Mouse (Mus musculus) embryonic stem cell, embryonic (primary cell): ENCODE results near the gene Prpf4.

Source experiments
- CTCF ChIA-PET, 4 experiments: fragments of 300-600 bp in 2 of 4; fragments of 350-600 bp in 2 of 4; sonication (Branson Sonifier 250); formaldehyde crosslinking; loops; one replicate each; lab custom pipeline; 2022; ENCODE audit warnings: inconsistent platforms in 2 of 4; lab: Charles Lee
- POLR2A ChIA-PET, 4 experiments: fragments of 300-600 bp in 2 of 4; fragments of 350-600 bp in 2 of 4; sonication (Branson Sonifier 250); formaldehyde crosslinking; loops; one replicate each; lab custom pipeline; 2022; ENCODE audit warnings: antibody characterized with exemption in 4 of 4, inconsistent platforms in 1 of 4; lab: Charles Lee

The Prpf4 gene

GRCm38 (mm10) chr4:62440986-62441385, 32.4 kb downstream of the Prpf4 start:
- ChIA-PET POLR2A (interaction anchor here in 2 of 4 experiments (0.6 to 1.5 kb wide), 2 partner anchors 22 to 81 kb away, joined by 4 to 11 read pairs; partner anchors contain the start of genes Fkbp15 (in 1 of the 2) and Slc31a1 (in 1 of the 2)), CTCF (interaction anchor here in 1 of 4 experiments (1.0 kb wide), 1 partner anchor 14 kb away, joined by 3 read pairs; no protein-coding TSS in a partner anchor)

GRCm38 (mm10) chr4:62454995-62455394, 46.4 kb downstream of the Prpf4 start:
- ChIA-PET CTCF (interaction anchor here (0.6 to 2.4 kb wide), 25 partner anchors 9 to 453 kb away, joined by 3 to 10 read pairs (median 3); partner anchors contain the start of genes Cdc26 (in 1 of the 4), Hdhd3 (in 1 of the 4), Prpf4 (in 1 of the 4) and Rnf183 (in 1 of the 4)), POLR2A (interaction anchor here in 2 of 4 experiments (0.6 to 1.2 kb wide), 4 partner anchors 19 to 95 kb away, joined by 3 to 4 read pairs (median 3); partner anchors contain the start of genes Fkbp15 (in 1 of the 2) and Rnf183 (in 1 of the 2))

GRCm38 (mm10) chr4:62459081-62459480, 50.5 kb downstream of the Prpf4 start:
- ChIA-PET POLR2A (interaction anchor here in 2 of 4 experiments (0.5 to 1.8 kb wide), 4 partner anchors 33 to 215 kb away, joined by 3 to 4 read pairs (median 3); no protein-coding TSS in a partner anchor), CTCF (interaction anchor here in 1 of 4 experiments (0.6 kb wide), 1 partner anchor 195 kb away, joined by 3 read pairs; no protein-coding TSS in a partner anchor)

- CTCF ChIA-PET = no interaction called here
- POLR2A ChIA-PET = interaction anchor here in 2 of 4 experiments (0.6 to 1.8 kb wide), 4 partner anchors 34 to 112 kb away, joined by 3 to 4 read pairs (median 4); partner anchors contain the start of genes Fkbp15 (in 1 of the 2) and Slc31a1 (in 1 of the 2)
Observed at GRCm38 (mm10) chr4:62460348-62460747, 51.8 kb downstream of the Prpf4 start.

GRCm38 (mm10) chr4:62463124-62463523, 54.5 kb downstream of the Prpf4 start:
- POLR2A ChIA-PET = interaction anchor here in 1 of 4 experiments (0.7 to 1.1 kb wide), 2 partner anchors 22 to 54 kb away, joined by 3 to 4 read pairs; partner anchors contain the start of gene Prpf4

GRCm38 (mm10) chr4:62468158-62468557, 59.6 kb downstream of the Prpf4 start:
- ChIA-PET CTCF (interaction anchor here in 3 of 4 experiments (0.6 to 2.4 kb wide), 15 partner anchors 11 to 296 kb away, joined by 3 to 8 read pairs (median 3); partner anchors contain the start of genes 4933430I17Rik (in 1 of the 3), Bspry (in 1 of the 3), Fkbp15 (in 1 of the 3) and Pole3 (in 1 of the 3)), POLR2A (interaction anchor here in 3 of 4 experiments (0.6 to 1.9 kb wide), 6 partner anchors 12 to 70 kb away, joined by 3 to 6 read pairs (median 3); partner anchors contain the start of genes Bspry (in 1 of the 3), Cdc26 (in 1 of the 3) and Prpf4 (in 1 of the 3))

More at GRCm38 (mm10) chr4:62463124-62463523, 54.5 kb downstream of the Prpf4 start:
- CTCF ChIA-PET = no interaction called here

- CTCF ChIA-PET = interaction anchor here in 2 of 4 experiments (0.5 to 1.5 kb wide), 2 partner anchors 9 to 310 kb away, joined by 3 to 5 read pairs; partner anchors contain the start of gene Bspry (in 1 of the 2)
- POLR2A ChIA-PET = interaction anchor here in 2 of 4 experiments (0.5 to 1.1 kb wide), 8 partner anchors 15 to 360 kb away, joined by 3 to 6 read pairs (median 3); partner anchors contain the start of genes 4933430I17Rik (in 1 of the 2), Cdc26 (in 1 of the 2), Fkbp15 (in 1 of the 2) and Pole3 (in 1 of the 2)
Observed at GRCm38 (mm10) chr4:62470598-62471051, 62.0 kb downstream of the Prpf4 start, which contains the start of gene Wdr31. Wdr31 (minus strand) TSS chr4:62470896.

GRCm38 (mm10) chr4:62472071-62472470, 63.5 kb downstream of the Prpf4 start:
- ChIA-PET POLR2A (interaction anchor here in 2 of 4 experiments (0.5 to 1.2 kb wide), 3 partner anchors 8 to 50 kb away, joined by 3 read pairs; partner anchors contain the start of gene Bspry (in 1 of the 2)), CTCF (no interaction called here)

GRCm38 (mm10) chr4:62475131-62475530, 66.5 kb downstream of the Prpf4 start:
- POLR2A ChIA-PET = interaction anchor here in 1 of 4 experiments (1.7 kb wide), 1 partner anchor 67 kb away, joined by 5 read pairs; the partner anchor contains the start of genes Cdc26 and Prpf4
- CTCF ChIA-PET = interaction anchor here in 1 of 4 experiments (0.6 kb wide), 1 partner anchor 68 kb away, joined by 5 read pairs; no protein-coding TSS in a partner anchor

- ChIA-PET CTCF (interaction anchor here in 1 of 4 experiments (0.6 kb wide), 1 partner anchor 69 kb away, joined by 5 read pairs; no protein-coding TSS in a partner anchor), POLR2A (no interaction called here)
Observed at GRCm38 (mm10) chr4:62475793-62476192, 67.2 kb downstream of the Prpf4 start.
